Mouse (Mus musculus): ENCODE measurements around the gene Slu7. TPM values are rescaled to one million over a fixed set of nuclear protein-coding genes. Genes with fewer than 3 reads are reported as not detected.

The Slu7 gene
- total RNA-seq, 1 experiment from 2014 or later = 184 TPM

DNA sequence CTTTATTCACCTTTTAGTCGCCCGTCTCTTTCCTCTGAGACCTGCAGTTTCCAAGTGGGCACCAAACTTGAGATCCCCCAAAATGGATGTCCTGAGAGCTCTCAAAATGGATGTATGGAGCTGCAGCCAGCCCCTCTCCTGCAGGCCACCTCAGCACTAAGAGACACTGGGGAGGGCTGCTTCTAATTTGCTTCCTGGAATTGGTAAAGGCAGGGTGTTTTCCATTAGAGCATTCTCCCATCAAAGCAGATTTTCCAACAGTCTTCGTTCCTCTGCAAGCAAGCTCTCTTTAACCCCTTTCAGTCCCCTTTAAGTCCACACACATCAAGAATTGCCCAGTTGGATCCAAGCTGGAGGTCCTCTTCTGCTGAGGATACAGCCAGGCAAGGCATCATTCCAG, 45.8 kb downstream of the Slu7 start:
- no peak for ATAC-seq (replicated peaks; ENCODE audit: insufficient number of reproducible peaks, low FRiP score, low TSS enrichment, poor library complexity, severe bottlenecking)

DNA sequence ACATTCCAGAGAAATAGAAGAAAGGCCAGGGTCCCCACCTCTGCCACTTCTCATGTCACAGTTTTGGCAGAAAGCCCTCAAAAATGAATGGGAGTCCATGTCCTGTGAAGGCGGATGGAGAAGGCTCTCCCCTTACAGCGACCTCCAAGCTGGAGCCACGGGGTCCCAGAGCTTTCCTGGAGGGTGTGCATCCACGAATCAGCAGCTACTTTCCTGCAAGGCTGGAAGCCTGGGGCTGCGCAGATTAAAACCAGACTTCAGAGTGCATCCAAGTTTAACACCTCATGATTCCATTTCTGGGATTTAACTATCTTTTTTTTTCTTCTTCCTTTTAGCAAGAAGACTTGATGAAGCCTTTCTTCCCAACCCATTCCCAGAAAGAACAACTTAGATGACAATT, 47.0 kb downstream of the Slu7 start:
- no peak for ATAC-seq (replicated peaks; ENCODE audit: insufficient number of reproducible peaks, low FRiP score, low TSS enrichment, poor library complexity, severe bottlenecking)

DNA sequence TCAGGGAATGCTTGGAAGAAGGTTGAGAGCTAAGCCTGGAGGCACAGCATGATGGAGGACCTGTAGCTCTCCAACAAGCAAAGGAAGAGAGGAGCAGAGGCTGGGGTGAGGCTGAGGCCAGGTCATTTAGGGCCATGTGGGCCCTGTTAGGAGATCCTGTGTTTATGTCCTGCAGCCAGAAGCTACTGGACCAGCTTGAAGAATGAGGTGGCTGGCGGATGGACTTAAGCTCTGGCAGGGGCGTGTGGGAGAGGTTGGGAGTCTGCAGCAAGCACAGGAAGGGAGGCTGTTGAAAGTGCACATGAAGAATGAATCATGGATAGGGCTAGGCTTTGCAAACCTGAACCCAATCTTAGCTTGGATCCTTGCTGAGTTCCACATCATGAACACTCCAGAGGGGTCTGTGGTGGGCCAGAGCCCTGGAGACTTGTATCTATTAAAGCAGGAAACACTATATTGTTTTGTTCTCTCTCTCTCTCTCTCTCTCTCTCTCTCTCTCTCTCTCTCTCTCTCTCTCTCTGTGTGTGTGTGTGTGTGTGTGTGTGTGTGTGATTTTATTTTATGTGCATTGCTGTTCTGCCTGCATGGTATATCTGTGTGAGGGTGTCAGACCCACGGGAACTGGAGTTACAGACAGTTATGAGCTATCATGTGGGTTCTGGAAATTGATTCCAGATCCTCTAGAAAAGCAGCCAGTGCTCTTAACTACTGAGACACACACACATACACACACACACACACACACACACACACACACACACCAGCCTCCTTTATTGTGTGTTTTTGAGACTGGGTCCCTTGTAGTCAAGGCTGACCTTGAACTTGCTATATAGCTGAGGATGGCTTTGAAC, 48.4 kb downstream of the Slu7 start:
- ATAC-seq (replicated peaks; ENCODE audit: insufficient number of reproducible peaks, low FRiP score, low TSS enrichment, poor library complexity, severe bottlenecking) = no peak

DNA sequence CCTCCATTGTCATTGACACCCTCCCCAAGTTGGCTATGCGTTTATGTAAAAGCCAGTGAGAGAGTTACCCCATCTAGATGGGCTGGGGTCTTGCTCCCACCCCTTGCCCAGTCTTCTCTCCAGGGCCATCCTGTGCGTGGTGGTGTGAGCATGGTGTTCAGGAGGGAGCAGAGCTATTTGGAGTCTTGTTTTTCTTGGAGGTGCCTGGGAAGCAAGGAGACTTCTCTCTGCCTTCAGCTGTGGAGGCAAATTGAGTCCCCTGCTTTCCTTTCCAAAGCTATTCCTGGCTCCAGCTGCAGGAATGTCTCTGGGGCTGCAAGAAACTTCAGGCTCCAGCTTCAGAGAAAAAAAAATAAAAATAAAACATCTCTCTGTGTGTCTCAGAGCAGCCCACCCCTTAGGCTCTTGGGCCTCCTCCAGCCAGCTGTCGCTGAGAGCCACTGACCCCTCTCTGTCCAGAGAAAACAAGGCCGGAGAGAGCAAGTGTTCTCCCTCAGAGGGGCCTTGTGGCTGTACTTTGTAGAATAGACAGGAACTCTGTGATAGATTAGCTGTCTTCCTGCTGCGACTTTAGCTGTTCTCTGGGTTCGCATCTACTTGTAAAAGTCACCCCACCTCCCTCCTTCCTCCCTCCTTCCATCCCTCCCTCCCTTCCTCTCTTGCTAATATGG, 49.7 kb downstream of the Slu7 start:
- ATAC-seq (replicated peaks; ENCODE audit: insufficient number of reproducible peaks, low FRiP score, low TSS enrichment, poor library complexity, severe bottlenecking) = no peak

DNA sequence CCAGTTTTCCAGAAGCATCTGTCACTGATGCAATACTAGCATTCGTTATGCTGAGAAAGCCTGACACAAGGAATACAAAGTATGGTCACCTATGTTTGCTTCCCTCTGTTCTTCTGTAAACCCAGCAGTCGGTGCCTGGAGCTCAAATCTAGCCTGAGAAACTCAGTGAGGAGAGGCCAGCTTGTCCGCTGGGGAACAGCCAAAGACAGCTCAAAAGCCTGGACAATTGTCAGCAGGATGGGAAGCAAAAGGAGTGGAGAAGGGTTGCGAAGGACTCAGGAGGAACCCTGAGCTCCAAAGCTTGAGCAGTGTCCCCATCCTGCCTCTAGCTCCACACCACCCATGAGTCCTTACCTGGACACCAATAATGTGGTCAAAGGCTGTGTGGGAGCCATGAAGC, 50.5 kb downstream of the Slu7 start:
- no peak for ATAC-seq (replicated peaks; ENCODE audit: insufficient number of reproducible peaks, low FRiP score, low TSS enrichment, poor library complexity, severe bottlenecking)

DNA sequence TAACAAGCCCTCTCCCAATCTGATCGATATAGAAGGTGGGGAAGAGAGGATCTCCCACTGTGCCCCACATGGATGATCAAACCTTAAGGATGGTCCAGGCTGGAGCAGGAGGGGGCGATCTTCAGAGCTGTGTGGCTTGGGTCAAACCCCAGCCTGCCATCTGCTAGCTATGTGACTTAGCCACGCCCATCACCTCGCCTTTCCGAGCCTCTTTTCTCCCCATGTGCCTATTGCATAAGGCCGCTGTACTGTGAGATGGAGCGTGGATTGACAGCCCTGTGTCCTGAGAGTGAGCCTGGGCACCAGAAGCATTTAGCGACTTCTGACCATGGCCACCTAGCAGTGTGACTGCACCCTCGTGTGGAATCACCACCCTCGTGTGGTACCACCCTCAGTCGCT, 51.1 kb downstream of the Slu7 start:
- no peak for ATAC-seq (replicated peaks; ENCODE audit: insufficient number of reproducible peaks, low FRiP score, low TSS enrichment, poor library complexity, severe bottlenecking)

DNA sequence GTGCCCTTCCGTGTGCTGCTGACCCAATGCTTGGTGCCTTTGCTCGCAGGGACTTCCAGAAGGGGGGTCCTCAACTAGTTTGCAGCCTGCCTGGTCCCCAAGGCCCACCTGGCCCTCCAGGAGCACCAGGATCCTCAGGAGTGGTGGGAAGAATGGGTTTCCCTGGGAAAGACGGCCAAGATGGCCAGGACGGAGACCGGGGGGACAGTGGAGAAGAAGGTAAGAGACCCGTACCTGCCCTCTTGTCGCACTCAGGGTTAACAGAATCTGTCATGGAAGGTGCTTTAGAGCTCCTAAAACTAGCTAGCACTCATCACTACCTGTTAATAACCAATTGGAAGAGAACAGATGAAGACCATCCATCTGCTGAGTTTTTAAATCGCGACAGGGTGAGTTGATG, 52.3 kb downstream of the Slu7 start:
- ATAC-seq (replicated peaks; ENCODE audit: insufficient number of reproducible peaks, low FRiP score, low TSS enrichment, poor library complexity, severe bottlenecking) = no peak

DNA sequence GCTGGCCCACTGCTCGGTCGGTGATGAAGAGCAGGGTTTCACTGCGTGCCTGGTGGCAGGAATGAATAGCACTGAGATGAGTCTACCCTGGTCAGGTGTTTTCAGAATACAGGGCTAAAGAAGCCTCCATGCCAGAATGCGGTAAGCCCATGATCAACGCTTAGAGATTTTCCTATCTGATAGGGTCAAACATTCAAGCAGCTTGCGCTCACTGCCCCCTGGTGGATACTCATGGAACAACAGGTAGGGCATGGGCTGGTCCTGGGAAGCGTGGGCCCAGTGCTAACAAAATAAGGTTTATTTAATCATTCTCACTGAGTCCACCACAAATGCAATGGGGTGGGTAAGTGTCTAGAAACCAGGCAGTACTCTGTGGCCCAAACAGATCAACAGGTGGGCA, 59.1 kb downstream of the Slu7 start:
- peak; percentile 62; the same call in 1 of the 2 replicates for ATAC-seq (replicated peaks; ENCODE audit: insufficient number of reproducible peaks, low FRiP score, low TSS enrichment, poor library complexity, severe bottlenecking)

DNA sequence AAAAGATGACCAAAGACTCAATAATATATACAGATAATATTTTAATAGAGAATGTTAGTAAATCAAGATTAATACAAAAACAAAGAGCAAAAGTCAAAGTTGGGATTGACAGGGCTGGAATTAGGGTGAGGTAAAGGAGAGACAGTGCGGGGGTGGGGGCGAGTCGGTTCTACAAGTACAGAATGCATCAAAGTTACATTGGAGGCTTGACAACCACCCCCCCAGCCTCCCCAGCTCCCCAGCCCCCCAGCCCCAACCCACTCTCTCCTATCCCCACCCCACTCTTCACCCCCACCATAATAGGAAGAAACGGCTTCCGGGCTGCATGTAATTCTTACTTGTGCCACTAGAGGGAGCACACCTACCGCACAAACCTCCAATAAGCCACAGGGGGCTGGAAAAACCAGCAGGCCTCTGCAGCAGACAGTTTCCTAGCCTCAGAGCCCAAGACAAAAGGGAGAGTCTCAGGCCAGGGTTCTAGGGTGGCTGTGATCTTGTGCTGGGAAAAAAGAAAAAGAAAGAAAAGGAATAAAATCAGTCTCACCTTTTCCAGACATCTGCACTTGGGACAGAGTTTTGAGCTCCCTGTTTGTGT, 60.4 kb downstream of the Slu7 start:
- peak; percentile 57 for ATAC-seq (replicated peaks; ENCODE audit: insufficient number of reproducible peaks, low FRiP score, low TSS enrichment, poor library complexity, severe bottlenecking)

DNA sequence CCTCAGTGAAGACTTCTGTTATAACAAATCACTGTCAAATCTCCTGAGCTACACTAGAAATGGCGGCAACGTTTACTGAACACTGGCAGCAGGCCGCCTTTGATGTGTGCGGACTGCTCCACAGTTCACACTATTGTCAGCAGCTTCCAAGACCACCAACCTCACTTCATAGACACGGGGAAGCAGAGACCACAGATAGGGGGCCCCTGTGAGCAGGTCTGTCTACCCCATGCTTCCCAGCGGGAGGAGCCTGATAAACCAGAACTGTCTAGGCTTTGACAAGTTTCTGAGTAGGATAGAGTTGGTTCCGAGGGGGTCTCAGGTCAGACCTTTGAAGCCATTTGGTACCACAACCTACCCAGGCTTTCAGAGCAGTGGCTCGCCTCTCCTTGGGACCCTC, 61.5 kb downstream of the Slu7 start:
- ATAC-seq (replicated peaks; ENCODE audit: insufficient number of reproducible peaks, low FRiP score, low TSS enrichment, poor library complexity, severe bottlenecking) = no peak

DNA sequence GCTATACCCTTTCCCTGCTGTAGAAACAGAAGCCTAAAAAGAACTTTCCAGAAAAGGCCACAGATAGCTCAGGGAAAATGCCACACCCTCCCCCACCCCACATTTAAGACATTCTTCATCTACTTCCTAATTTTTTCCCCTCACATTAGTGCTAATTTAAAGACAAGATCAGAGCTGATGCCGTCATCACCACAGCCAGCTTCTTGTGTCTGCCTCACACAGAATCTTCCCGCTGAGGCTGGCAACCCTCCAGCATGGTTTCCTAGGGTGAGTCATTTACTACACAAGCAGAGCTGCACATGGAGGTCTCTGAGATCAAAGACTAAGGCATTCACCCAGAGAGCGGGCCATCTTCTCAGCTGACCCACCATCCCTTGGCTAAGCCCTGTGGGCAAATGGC, 62.0 kb downstream of the Slu7 start:
- no peak for ATAC-seq (replicated peaks; ENCODE audit: insufficient number of reproducible peaks, low FRiP score, low TSS enrichment, poor library complexity, severe bottlenecking)

Other genes with a start within 250 kb of the Slu7 start
- 67.5 to 109 TPM (median 103 TPM) in 3 replicates for gene Pttg1, start 7.5 kb upstream of the Slu7 start, total RNA-seq (2017)
- not detected in 3 replicates for gene C1qtnf2, start 40.5 kb downstream of the Slu7 start, total RNA-seq (2017)
- not detected in 3 replicates for gene Ccnjl, start 95.0 kb downstream of the Slu7 start, total RNA-seq (2017)
- not detected in 3 replicates for gene 4933415A04Rik, start 153.3 kb downstream of the Slu7 start, total RNA-seq (2017)
- not detected in 3 replicates for gene Fabp6, start 167.8 kb downstream of the Slu7 start, total RNA-seq (2017)
- 18.9 to 56.5 TPM (median 21.2 TPM) in 3 replicates for gene Pwwp2a, start 248.3 kb downstream of the Slu7 start, total RNA-seq (2017)

Data from monocyte, adult 5-6 weeks (primary cell).